Mouse (Mus musculus) MEL (cell line): ENCODE results near the gene Calhm3. TPM values are rescaled to one million over a fixed set of nuclear protein-coding genes. Genes with fewer than 3 reads are reported as not detected.

Experiments used
- DNase-seq: peaks from one replicate; pipeline ENCODE4 v3.0.0; 2011; ENCODE audit warnings: low read depth, low spot score
- H3K27ac ChIP-seq: 2 replicates; pipeline ENCODE4 v1.5.1; 2012; ENCODE audit warnings: low read depth, mild to moderate bottlenecking, control low read depth, low read length, moderate library complexity; ENCODE audit not compliant: control insufficient read depth
- H3K27me3 ChIP-seq, 2 experiments: fragments of 150-350 bp in 1 of 2; sonication (generic) in 1 of 2; 2 replicates each; pipeline ENCODE4 v1.6.1; 2012; ENCODE audit warnings: low read length in 2 of 2, mild to moderate bottlenecking in 2 of 2, improper control_type of control experiment in 1 of 2, moderate library complexity in 1 of 2; ENCODE audit not compliant: insufficient read depth in 2 of 2, control insufficient read depth in 1 of 2
- H3K36me3 ChIP-seq, 2 experiments: 2 replicates each; pipeline ENCODE4 v1.6.1; 2012 to 2014; ENCODE audit warnings: low read length in 2 of 2, improper control_type of control experiment in 1 of 2, inconsistent platforms in 1 of 2, mild to moderate bottlenecking in 1 of 2; ENCODE audit not compliant: insufficient read depth in 2 of 2, control insufficient read depth in 1 of 2
- H3K4me1 ChIP-seq, 2 experiments: fragments of 150-350 bp in 1 of 2; sonication (generic) in 1 of 2; 2 replicates each; pipeline ENCODE4 v1.6.1; 2012; ENCODE audit warnings: low read length in 2 of 2, improper control_type of control experiment in 1 of 2, mild to moderate bottlenecking in 1 of 2; ENCODE audit not compliant: insufficient read depth in 2 of 2, control insufficient read depth in 1 of 2
- H3K4me3 ChIP-seq, 2 experiments: fragments of 150-350 bp in 1 of 2; sonication (generic) in 1 of 2; 2 replicates each; pipeline ENCODE4 v1.5.1; 2012; ENCODE audit warnings: low read depth in 2 of 2, low read length in 2 of 2, mild to moderate bottlenecking in 2 of 2, moderate library complexity in 2 of 2, control low read depth in 1 of 2, improper control_type of control experiment in 1 of 2; ENCODE audit not compliant: control insufficient read depth in 1 of 2, insufficient read depth in 1 of 2
- H3K79me2 ChIP-seq: 2 replicates; pipeline ENCODE4 v1.6.1; 2012; ENCODE audit warnings: mild to moderate bottlenecking, low read length, moderate library complexity; ENCODE audit not compliant: control insufficient read depth, poor library complexity, insufficient read depth
- H3K9ac ChIP-seq: 2 replicates; pipeline ENCODE4 v1.6.1; 2012; ENCODE audit warnings: low read depth, mild to moderate bottlenecking, control low read depth, low read length, moderate library complexity; ENCODE audit not compliant: control insufficient read depth, poor library complexity, severe bottlenecking
- H3K9me3 ChIP-seq: fragments of 150-350 bp; sonication (generic); replicated peaks from 2 replicates; pipeline ENCODE4 v1.6.1; 2012; ENCODE audit warnings: mild to moderate bottlenecking, low read length, improper control_type of control experiment, moderate library complexity; ENCODE audit not compliant: insufficient read depth
- CHD1 ChIP-seq: IDR thresholded peaks from 2 replicates; pipeline ENCODE4 v1.6.1; 2012; ENCODE audit warnings: low read depth, mild to moderate bottlenecking, inconsistent platforms, low read length, improper control_type of control experiment
- CHD2 ChIP-seq: IDR thresholded peaks from 2 replicates; pipeline ENCODE4 v1.6.1; 2011; ENCODE audit warnings: low read length, improper control_type of control experiment
- ELF1 ChIP-seq: IDR thresholded peaks from 2 replicates; pipeline ENCODE4 v1.6.1; 2014; ENCODE audit warnings: low read depth, mild to moderate bottlenecking, inconsistent platforms, low read length, improper control_type of control experiment, moderate library complexity
- GABPA ChIP-seq: IDR thresholded peaks from 2 replicates; pipeline ENCODE4 v1.6.1; 2012; ENCODE audit warnings: low read depth, mild to moderate bottlenecking, inconsistent platforms, low read length, improper control_type of control experiment, moderate library complexity
- MAFK ChIP-seq: IDR thresholded peaks from 2 replicates; pipeline ENCODE4 v1.6.1; 2011; ENCODE audit warnings: low read depth, mild to moderate bottlenecking, low read length, improper control_type of control experiment, borderline replicate concordance
- MAZ ChIP-seq: IDR thresholded peaks from 2 replicates; pipeline ENCODE4 v1.6.1; 2012; ENCODE audit warnings: low read depth, mild to moderate bottlenecking, inconsistent platforms, low read length, improper control_type of control experiment
- NELFE ChIP-seq: IDR thresholded peaks from 2 replicates; pipeline ENCODE4 v1.6.1; 2011; ENCODE audit warnings: low read depth, low read length, improper control_type of control experiment
- POLR2AphosphoS2 ChIP-seq: IDR thresholded peaks from 2 replicates; pipeline ENCODE4 v1.6.1; 2011; ENCODE audit warnings: low read length, improper control_type of control experiment
- SIN3A ChIP-seq: IDR thresholded peaks from 2 replicates; pipeline ENCODE4 v1.6.1; 2012; ENCODE audit warnings: low read length, improper control_type of control experiment, inconsistent platforms
- SMC3 ChIP-seq: IDR thresholded peaks from 2 replicates; pipeline ENCODE4 v1.6.1; 2011; ENCODE audit warnings: low read depth, low read length, improper control_type of control experiment
- TAL1 ChIP-seq: IDR thresholded peaks from 2 replicates; pipeline ENCODE4 v1.6.1; 2012; ENCODE audit warnings: mild to moderate bottlenecking, inconsistent platforms, low read length, moderate library complexity, mixed read lengths
- TCF12 ChIP-seq: IDR thresholded peaks from 2 replicates; pipeline ENCODE4 v1.6.1; 2014; ENCODE audit warnings: low read depth, mild to moderate bottlenecking, inconsistent platforms, low read length, improper control_type of control experiment, moderate library complexity
- UBTF ChIP-seq: IDR thresholded peaks from 2 replicates; pipeline ENCODE4 v1.6.1; 2012; ENCODE audit warnings: low read depth, mild to moderate bottlenecking, inconsistent platforms, low read length, improper control_type of control experiment, moderate library complexity, borderline replicate concordance; ENCODE audit not compliant: insufficient read depth
- USF1 ChIP-seq: IDR thresholded peaks from 2 replicates; pipeline ENCODE4 v1.6.1; 2014; ENCODE audit warnings: low read depth, mild to moderate bottlenecking, inconsistent platforms, low read length, improper control_type of control experiment, moderate library complexity
- USF2 ChIP-seq, 2 experiments: IDR thresholded peaks; 2 replicates each; pipeline ENCODE4 v1.6.1; 2011 to 2012; ENCODE audit warnings: improper control_type of control experiment in 2 of 2, low read length in 2 of 2, borderline replicate concordance in 1 of 2, inconsistent platforms in 1 of 2, low read depth in 1 of 2, mild to moderate bottlenecking in 1 of 2; ENCODE audit not compliant: insufficient read depth in 1 of 2
- ZKSCAN1 ChIP-seq: IDR thresholded peaks from 2 replicates; pipeline ENCODE4 v1.6.1; 2012; ENCODE audit warnings: low read depth, mild to moderate bottlenecking, inconsistent platforms, low read length, improper control_type of control experiment, moderate library complexity
- ZMIZ1 ChIP-seq: IDR thresholded peaks from 2 replicates; pipeline ENCODE4 v1.6.1; 2012; ENCODE audit warnings: low read depth, mild to moderate bottlenecking, inconsistent platforms, low read length, improper control_type of control experiment, moderate library complexity
- ZNF384 ChIP-seq: IDR thresholded peaks from 2 replicates; pipeline ENCODE4 v1.6.1; 2012; ENCODE audit warnings: low read depth, mild to moderate bottlenecking, inconsistent platforms, low read length, improper control_type of control experiment
- polyA plus RNA-seq, 2 experiments: library from polyadenylated mRNA; stranded (reverse) in 1 of 2; unstranded in 1 of 2; fragments of >175 nt in 1 of 2; fragments of >200 nt in 1 of 2; gene quantifications; 2 replicates each; pipeline versions ENCODE4 v1.2.1 to v1.2.4; 2012; ENCODE audit warnings: low replicate concordance in 2 of 2, low read depth in 1 of 2; ENCODE audit not compliant: insufficient read length in 2 of 2, insufficient read depth in 1 of 2, missing spikeins in 1 of 2
- total RNA-seq: library from RNA; depleted of rRNA; stranded (reverse); fragments of 300-350 nt; gene quantifications from 2 replicates; pipeline ENCODE4 v1.2.3, GENCODE M21; 2012

The Calhm3 gene
- total and polyA plus RNA-seq, 3 experiments: not detected

DNA sequence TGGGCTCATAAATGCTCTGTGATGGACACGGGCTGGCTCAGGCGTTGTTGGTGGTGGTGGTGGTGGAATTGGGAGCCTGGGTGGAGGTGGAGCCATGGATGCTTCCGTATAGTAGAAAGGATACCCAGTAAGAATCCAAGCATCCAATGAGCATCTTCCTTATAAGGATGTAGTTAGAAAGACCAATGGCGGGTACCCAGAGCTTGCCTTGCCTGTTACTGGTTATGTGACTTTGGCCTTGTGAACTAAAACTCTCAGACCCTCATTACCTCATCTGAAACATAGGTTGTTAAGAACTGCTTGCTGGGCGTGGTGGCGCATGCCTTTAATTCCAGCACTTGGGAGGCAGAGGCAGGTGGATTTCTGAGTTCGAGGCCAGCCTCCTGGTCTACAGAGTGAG is 3.8 kb downstream of the Calhm3 start:
- no peak for DNase-seq
- no peak overlapping the region for H3K4me3 ChIP-seq
- no peak overlapping the region for H3K9ac ChIP-seq
- H3K27me3 ChIP-seq: peaks cover 12 to 15% of the 10 kb centered on the region in 2 experiments
- TF ChIP-seq ELF1: no peak
- TF ChIP-seq, all 39 proteins: peak for 0
- no peaks in the 10 kb centered on the region for H3K9me3 ChIP-seq
- no peaks in the 10 kb centered on the region for H3K79me2 ChIP-seq
- no peak overlapping the region for H3K27ac ChIP-seq
- H3K36me3 ChIP-seq: no peaks in the 10 kb centered on the region
- no peaks in the 10 kb centered on the region for H3K4me1 ChIP-seq

DNA sequence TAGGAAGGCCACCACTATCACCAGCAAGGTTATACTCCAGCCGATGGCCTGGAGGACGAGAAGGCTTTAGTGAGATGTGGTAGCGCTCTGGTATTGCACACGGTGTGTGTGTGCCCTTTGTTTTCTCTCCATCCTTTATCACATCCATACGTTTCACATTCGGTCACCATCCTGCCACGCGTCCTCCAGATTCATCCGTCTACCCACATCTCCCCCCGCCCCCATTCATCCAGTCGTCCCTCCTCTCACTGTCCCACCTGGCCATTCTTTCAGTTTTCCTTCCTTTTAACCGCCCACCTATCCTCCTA is 5.5 kb downstream of the Calhm3 start:
- H3K4me1 ChIP-seq: no peaks in the 10 kb centered on the region
- H3K36me3 ChIP-seq: no peaks in the 10 kb centered on the region
- H3K9ac ChIP-seq: no peak overlapping the region
- no peak for DNase-seq
- no peak overlapping the region for H3K27ac ChIP-seq
- no peaks in the 10 kb centered on the region for H3K9me3 ChIP-seq
- H3K4me3 ChIP-seq: no peak overlapping the region
- H3K27me3 ChIP-seq: peaks cover 20% of the 10 kb centered on the region in 2 experiments
- H3K79me2 ChIP-seq: no peaks in the 10 kb centered on the region
- TF ChIP-seq MAFK: no peak
- no peak for TF ChIP-seq NELFE
- TF ChIP-seq ZNF384: no peak
- no peak for TF ChIP-seq CHD1

DNA sequence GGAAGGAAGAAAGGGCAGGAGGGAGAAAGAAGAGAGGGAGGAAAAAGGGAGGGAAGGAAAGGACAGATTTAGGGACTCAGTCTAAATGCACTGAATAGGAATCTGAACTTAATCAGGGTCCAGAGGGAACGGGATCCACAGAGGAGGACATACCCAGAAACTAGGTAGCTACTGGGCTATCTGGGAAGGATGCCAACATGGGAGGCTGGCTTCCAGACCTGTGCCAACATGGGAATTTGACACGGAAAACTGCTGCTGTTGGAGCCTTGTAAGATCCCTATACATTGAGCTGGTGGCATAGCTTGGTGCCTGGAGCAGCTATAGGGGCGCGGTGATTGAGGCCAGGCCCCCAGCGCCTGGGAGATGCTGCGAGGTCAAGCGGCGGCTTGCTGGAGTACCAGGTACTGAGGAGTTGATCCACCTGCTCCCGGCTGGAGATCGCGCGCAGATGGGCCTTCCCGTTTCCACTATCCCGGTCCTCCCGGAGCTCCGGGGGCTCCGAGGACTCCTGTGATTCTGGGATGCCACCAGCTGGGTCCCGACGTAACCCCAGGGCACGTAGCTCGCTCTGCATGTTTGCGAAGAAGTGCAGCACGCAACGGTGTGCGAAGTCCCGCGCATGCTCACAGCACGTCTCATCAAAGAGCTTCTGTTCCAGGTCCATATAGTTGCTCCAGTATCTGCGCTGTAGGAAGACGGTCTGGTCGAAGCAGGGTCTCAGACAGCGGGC is 6.1 kb downstream of the Calhm3 start:
- TF ChIP-seq SIN3A (no peak), POLR2AphosphoS2 (no peak), NELFE (no peak), ZNF384 (no peak), ZKSCAN1 (no peak), USF2 (IDR thresholded peaks at IDR 0.05; ENCODE audit: borderline replicate concordance in 1 of 2, insufficient read depth in 1 of 2, low read depth in 1 of 2, low read length in 2 of 2) (no peak), MAFK (no peak), TCF12 (no peak), SMC3 (no peak), CHD1 (no peak), ZMIZ1 (no peak), MAZ (no peak), GABPA (no peak), USF1 (no peak), UBTF (no peak), CHD2 (no peak), TAL1 (no peak)
- TF ChIP-seq, all 39 proteins: peak for 0
- peaks cover 17% of the 10 kb centered on the region in 2 experiments for H3K27me3 ChIP-seq
- H3K4me1 ChIP-seq: no peaks in the 10 kb centered on the region
- H3K9ac ChIP-seq: no peak overlapping the region
- DNase-seq: no peak
- no peak overlapping the region for H3K27ac ChIP-seq
- H3K79me2 ChIP-seq: no peaks in the 10 kb centered on the region
- H3K36me3 ChIP-seq: no peaks in the 10 kb centered on the region
- H3K9me3 ChIP-seq: no peaks in the 10 kb centered on the region
- H3K4me3 ChIP-seq: no peak overlapping the region
